Mouse (Mus musculus) mesoderm, embryonic 11.5 days (tissue): ENCODE data around the gene Phldb3.
A peak's percentile ranks its signal among the peaks of the same experiment; 100 is the strongest.
"Not testable (repeated sequence)": the region's sequence is repeated elsewhere in the genome, so short reads cannot be mapped to it uniquely, and the experiment has no call there.

Source experiments
- DNase-seq: peaks from one replicate; pipeline ENCODE4 v3.0.0-alpha.2; 2012; ENCODE audit warnings: low read depth, low spot score

Phldb3 gene

DNA sequence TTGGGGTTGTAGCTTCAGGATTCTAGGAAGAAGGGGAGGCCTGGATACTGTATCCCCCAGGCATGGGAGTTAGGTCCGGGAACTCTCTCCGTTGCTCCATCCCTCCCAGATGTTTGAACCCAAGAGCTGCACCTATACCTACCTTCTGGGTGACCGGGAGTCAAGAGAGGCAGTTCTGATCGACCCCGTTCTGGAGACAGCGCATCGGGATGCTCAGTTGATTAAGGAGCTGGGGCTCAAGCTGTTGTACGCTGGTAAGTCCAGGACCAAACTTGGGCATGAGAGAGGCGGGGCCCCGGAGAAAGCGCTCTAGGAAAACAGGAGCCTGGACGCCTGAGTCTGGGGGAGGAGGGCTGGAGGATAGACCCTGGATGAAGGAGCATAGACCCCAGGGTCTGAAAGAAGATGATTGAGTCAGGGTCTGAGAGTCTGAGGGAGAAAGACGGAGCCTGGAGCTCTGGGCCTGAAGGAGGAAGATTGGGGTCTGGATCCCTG is 16.2 kb upstream of the Phldb3 start:
- no peak for DNase-seq

DNA sequence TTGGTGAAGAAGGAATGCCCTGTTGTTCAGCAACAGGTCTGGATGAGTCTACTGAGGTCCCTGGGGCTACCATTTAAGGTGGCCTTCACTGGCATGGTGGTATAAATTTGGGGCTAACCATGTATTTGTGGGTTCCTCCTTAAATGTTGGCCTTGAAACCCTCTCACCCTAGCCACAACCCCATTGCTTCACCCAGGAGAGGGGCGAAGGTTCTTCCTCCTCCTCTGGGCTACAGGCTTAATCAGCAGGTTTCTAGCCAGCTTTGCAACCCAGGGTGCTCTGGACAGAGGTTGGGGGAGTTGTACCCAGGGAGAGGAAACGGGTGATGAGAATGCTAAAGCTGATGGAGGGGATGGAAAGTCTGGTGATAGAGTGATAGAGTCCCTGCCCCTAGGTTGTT is 15.1 kb upstream of the Phldb3 start:
- DNase-seq = no peak

DNA sequence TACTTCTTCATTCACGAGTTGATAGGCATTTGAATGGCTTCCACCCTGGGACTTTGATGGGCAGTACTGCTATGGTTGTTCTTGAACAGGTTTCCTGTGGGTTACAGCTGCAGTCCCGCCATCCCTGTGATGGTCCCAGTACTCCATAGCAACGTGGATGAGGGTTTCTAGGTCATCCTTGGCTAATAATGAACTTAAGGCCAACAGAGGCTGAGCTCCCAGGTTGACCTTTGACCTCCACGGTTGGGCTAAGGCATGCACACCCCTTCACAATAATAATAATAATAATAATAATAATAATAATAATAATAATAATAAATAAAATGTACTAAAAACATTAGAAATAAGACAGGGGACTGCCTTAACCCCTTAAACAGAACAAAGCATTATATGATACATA is 12.4 kb upstream of the Phldb3 start:
- DNase-seq = no peak

DNA sequence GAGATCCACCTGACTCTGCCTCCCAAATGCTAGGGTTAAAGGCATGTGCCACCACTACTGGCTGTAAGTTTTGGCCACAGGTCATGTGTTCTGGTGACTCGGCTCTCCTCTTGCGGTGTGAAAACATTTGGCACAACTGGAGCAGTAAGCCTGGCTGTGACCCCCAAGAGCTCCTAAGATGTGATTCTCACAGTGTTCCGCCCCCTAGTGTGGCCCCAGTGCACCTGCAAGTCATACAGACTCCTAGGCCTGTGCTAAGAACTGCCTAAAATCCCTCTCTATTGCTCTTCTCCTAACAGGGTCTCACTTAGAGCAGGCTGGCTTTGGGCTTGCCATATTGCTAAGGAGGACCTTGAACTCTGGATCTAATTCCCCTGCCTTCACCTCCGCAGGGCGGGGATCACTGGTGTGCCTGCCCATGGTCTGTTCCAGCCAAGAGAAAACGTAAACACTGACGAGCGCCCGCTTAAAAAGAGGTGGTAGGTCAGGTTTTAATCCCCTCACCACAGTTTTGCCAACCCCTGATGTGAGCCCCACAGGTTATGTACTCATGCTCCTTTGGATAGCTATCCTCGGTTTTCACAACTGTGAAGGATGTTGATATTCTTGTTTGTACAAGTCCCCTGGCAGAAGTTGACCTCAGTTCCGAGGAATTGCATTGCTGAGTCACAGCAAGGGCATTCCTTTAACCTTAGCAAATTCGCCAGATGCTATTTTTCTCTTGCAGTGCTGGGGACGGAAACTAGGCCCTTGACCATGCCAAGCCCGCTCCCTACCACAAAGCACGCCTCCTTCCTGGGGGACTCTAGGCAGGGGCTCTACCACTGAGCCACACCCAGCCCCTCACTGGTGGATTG is 11.1 kb upstream of the Phldb3 start:
- no peak for DNase-seq

DNA sequence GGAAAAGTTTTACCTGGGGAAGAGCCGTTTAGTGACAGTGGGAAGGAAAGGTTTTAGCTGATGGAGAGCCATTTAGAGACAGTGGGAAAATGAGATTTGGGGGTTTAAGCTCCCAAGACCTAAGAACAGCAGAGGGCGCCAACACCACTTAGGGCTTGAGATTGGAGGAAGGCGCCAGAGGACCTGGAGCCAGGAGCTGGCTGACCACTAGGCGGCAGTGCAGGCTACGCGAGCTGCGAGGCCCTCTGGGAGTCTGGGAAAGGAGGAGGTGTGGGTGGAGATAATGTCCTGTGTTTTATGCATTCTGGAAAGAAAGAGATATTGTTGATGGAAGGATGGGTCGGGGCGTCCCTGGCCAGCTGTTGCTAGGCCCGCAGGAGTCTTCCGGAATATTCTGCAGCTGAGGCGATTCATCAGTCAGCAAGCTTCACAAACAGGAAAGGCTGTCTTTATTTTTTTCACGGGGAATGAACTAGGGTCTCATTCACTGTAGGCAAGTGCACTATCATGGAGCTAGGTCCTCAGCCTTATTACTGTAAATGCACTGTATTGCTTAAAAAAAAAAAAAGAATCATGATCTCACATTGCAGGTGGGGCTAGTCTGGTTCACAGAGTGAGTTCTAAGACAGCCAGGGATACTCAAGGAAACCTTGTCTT is 9.5 kb upstream of the Phldb3 start:
- peak; percentile 95 for DNase-seq

DNA sequence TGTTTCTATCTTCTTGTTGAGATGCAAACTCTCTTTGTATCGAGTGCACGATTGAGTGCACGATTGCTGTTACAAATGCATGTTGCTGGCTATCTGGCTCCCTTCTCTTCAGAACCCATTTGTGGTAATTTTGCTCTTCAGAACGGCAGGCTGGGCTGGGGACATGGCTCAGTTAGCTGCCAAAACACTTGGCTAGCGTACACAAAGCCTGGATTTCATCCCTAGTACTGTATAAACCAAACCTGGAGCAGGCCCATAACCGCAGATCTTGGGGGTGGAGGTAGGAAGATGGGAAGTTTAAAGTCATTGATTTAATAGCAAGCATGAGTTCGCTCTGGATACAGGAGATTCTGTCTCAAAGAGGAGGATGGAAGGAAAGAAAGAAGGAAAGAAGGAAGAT is 5.0 kb upstream of the Phldb3 start:
- no peak for DNase-seq

DNA sequence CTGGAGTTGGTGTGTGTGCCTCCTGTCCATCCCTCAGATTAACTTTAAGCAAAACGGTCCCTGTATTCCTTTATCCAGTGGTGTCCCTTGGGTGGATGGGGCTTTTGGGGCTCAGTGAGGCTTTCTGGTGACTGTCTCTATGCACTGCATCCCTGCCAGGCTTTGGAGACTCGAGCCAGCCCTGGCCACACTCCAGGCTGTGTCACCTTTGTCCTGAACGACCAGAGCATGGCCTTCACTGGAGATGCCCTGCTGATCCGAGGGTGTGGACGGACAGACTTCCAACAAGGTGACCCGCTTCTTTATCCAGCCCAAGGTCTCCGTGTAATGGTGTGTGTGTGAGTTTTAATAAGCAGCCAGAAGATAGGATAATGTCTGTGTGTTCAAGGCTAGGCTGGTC is 4.5 kb upstream of the Phldb3 start:
- no peak for DNase-seq

DNA sequence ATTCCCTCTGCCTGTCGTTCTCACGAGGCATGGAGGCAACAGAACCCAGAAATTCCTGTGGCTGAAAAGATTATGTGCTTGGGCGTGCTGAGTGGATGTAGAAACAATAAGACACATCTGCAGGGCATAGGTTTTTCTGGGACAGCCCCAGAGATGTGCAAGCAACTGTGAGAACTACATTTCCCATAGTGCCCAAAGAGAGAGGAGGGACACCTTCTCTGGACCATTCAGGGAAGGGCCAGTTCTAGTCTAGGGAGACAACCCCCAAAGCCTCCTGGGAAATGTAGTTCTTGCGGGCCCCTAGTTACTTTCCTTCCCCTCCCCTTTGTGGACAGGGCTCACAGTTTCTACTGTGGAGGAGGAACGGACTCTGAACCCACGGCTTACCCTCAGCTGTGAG is 2.5 kb upstream of the Phldb3 start:
- DNase-seq = peak; percentile 35

DNA sequence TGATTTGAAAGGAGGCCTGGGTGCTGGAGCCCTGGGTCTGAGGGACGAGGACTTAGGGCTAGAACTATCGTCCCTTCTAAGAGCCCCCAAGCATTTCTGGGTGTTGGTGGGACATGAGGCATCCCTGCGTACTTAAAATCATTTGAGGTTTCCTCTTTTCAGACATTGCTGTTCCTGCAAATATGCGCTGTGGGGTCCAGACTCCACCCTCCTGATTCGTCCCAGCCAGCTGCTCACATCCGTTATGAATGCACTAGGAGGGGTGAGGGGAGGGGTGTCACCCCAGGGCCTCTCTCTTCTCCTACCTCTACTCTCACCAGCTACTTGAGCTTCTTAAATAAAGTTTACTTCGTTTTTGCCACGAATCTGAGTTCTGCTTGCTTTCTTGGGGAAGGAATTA is 2.0 kb upstream of the Phldb3 start:
- no peak for DNase-seq

DNA sequence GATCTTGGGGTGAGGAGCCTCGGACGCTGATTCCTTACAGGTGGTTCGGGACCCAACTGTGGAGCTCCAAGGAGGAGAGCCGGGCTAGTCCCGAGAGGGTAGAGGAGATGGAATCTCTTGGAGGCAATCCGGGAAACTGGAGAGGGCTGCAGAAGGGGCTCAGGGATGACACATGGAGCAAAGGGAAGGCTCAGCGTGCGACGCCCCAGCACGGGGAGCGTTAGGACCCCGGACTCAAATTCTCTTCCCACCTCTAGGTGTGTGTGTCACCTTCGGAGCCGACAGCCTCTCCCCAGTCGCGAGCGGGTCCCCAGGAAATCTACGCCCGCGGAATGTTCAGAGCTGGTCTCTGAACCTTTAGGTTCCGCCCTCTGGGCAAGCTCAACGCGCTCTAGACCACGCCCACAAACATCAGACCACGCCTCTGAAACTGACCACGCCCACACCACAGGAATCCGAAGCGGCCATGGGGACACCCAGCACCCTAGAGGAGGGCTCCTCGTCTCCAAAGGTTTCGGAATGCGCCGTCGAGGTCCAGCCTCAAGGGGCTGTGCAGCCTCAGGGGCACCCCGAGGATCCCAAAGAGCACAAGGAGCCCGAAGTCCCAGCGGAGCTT is 424 bp downstream of the Phldb3 start:
- DNase-seq = peak; percentile 78

DNA sequence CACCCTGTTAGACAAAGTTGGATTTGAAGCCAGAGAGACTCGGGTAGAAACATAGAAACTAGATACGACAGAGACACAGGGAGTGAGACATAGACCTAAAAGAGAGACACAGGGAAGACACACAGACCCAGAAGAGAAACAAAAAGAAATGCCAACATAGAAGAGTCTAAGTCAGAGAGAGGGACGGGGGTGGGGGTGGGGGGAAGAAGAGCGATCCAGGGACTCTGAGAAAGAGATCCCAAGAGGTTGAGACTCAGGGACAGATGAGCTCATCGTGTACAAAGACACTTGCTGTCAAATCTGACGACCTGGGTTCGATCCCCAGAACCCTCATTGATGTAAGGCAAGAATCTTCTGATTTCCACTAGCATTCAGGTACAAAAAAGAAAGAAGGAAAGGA is 1.1 kb downstream of the Phldb3 start:
- no peak for DNase-seq

DNA sequence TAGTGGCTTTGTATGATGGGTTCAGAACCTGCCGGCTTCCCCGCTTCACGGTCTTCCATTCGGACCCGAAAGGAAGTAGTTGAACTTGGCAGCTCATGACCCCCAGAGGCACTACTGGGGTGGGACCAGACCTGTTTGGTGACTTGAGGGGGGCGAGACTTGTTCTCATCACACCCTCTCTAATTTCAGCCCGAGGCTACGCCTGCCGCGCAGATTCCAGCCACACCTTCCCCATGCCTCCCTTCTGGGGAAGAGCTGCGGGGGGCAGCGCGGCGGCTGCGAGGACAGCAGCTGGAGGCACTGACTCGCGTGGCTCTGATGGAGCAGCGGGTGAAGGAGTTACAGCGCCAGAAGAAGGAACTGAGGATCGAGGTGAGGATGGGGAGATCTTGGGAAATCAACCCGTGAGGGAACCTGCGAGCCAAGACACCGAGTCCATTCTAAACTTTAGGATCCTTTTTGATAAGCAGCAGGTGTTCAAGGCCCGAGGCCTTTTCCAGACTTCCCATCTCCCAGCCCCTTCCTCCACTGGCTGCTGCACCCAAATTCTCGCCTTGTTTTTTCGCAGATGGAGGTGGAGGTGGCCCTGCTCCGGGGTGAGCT is 1.8 kb downstream of the Phldb3 start:
- DNase-seq = no peak

DNA sequence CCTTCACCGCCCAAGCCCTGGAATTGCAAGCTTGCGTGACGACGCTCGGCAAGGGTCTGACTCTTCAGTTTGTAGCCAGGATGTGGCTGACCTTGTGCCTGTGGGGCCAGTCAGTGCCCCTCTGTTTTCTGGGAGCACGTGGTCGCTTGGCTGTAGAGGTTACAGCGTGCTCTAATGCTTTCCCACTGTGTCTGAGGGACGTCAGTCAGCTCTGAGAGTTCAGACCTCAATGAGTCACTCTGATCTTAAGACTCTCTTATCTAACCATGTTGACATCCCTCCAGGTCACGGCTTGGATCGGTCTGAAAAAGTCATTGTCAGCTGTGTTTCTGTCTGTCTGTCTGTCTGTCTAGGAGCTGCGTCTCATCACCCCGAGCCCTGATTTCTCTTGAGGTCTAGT is 4.3 kb downstream of the Phldb3 start:
- DNase-seq = no peak

DNA sequence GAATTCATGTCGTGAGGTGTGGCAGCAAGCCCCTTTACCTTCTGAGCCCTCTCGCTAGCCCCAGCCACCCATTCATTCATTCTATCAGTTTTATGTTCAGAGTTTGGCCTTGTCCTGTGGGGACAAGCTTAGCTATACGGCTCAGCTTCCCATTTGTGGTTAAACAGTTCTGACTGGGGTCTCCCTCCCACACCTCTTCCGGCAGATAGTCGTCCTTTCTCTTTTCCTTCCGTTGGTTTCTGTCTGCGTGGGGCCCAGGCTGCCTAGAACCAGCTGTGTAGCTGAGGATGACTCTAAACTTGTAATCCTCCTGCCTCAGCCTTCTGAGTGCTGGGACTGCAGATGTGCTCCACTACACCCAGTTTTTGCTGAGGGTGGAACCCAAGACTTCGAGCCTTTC is 7.2 kb downstream of the Phldb3 start:
- no peak for DNase-seq

DNA sequence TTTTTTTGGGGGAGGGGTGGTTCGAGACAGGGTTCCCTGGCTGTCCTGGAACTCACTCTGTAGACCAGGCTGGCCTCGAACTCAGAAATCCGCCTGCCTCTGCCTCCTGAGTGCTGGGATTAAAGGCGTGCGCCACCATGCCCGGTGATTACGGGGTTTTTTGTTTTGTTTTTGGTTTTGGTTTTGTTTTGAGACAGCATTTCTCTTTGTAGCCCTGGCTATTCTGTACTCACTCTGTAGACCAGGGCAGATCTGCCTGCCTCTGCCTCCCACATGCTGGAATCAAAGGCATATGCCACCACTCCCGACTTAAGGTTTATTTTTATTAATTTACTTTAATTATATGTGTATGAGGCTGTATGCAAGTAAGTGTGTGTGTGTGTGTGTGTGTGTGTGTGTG is 7.8 kb downstream of the Phldb3 start:
- not testable (repeated sequence) for DNase-seq

DNA sequence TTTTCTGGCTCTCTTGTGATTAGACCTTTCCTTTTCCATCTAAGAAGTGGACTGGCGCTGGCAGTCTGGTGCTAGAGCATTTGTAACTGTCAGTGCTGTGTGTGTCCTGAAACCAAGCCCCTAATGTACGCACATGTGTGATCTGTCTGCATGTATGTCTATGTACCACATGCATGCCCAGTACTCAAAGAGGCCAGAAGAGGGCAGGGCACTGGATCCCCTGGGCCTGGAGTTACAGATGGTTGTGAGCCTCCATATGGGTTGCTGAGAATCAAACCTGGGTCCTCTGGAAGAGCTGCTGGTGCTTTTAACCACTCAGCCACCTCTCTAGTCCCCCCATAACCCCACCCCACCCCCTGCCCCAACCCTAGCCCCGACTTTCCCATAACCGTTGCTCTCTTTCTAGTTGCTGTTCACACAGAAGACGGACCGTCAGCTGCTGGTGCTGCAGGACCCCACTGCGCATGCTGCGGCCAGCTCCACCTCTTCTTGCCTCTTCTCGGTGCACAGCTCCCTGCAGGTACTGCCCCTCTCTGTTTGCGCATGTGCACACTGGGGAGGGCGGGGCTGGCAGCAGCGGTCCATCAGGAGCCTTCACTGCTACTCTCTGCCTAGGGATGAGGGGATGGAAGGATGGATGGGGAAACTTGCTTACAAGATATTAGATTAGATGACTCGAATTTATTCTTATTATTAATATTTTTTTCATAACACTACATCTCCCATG is 9.3 kb downstream of the Phldb3 start:
- no peak for DNase-seq

DNA sequence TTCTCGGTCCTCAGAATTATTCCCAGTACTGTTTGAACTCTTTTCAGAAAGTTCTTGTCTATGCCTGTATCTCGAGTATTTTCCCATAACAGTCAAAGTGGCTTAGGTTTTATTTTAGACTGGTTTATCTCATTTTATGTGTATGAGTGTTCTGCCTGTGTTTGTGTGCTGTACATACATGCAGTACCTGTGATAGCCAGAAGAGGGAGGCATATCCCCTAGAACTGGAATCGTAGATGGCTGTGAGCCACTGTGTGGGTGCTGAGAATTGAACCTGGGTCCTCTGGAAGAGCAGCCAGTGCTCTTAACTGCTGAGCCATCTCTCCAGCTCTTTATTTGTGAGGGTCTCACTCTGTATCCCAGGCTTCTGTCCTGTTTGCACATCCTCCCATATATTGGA is 10.6 kb downstream of the Phldb3 start:
- no peak for DNase-seq

DNA sequence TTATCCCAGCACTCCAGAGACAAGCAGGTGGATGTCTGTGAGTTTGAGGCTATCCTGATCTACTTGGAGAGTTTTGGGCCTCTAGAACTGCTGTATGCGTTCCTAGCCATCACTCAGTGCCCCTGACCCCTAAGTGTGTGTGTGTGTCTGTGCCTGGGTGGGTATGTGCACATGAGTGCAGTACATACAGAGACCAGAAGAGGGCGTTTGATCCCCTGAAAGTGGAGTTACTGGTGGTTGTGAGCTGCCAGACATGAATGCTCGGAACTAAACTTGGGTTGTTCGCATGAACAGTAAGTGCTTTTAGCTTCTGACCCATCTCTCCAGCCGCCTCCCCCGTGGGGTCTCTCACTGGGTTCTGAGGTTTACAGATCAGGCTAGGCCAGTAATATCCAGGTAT is 12.4 kb downstream of the Phldb3 start:
- DNase-seq = no peak

DNA sequence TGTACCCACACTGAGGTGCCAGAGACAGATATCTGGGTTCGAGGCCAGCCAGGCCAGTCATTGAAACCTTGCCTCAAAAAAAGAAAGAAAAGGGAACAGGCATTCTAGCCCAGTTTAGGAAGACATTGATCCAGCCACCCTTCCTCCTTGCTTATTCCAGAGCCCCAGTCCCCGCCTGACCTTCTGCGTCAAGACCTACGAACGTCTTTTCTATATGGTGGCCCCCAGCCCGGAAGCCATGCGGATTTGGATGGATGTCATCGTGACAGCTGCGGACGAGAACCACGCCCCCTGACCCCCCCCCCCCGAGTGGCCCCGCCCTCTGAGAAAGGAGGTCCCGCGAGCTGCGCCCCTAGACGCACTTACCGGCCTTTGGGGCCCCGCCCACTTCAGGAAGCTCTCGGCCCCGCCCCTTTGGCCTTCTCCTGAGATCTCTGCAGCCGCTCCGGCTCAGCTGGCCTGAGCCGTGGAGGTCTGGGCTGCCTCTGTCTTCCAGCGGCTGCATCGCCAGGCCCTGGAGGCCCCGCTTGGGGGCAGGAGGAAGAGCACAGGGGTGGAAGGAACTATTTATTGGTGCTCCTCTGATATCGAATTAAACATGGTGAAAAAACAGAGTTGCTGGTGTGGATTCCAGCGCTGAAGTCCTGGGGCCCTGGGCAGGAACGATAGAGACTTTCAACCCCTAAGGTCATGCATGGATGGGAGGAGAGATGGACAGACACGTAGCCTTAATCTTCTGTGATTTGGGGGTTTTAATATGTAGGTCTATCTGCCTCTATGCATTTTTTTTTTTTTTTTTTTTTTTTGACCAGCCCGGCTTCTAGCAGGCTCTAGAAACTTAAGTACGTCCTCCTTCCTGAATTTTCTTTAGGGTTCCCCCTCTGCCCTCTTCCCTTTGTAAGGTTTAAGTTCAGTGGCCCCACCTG is 18.4 kb downstream of the Phldb3 start:
- peak; percentile 87 for DNase-seq

DNA sequence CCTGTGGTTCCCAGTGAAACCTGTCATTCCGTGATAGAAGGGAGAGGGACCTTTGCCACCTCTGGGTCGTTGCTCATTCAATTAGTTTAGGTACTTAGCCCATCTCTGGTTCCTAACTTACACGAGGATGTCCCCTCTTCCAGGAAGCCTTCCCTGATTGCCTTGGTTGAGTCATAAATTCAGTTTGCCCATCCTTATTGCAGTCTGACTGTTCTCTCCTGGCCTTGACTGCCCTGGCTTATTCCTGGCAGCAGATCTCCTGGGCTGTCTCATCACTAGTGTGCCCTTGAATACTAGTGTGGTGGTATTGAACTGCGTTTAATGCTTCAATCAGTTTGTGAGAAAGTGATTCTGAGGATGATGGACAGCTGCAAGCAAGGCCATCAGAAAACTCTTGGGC is 19.1 kb downstream of the Phldb3 start:
- no peak for DNase-seq
